Mouse (Mus musculus) liver, postnatal 0 days (tissue): ENCODE data around the gene Nsmce4a.

Source experiments
- CTCF ChIP-seq: sonication (generic); IDR thresholded peaks from 2 replicates; pipeline ENCODE4 v1.5.1; 2016; ENCODE audit warnings: antibody characterized with exemption, low read depth
- EP300 ChIP-seq: IDR thresholded peaks from 2 replicates; pipeline ENCODE4 v1.6.1; 2016; ENCODE audit warnings: antibody characterized with exemption, low read depth, mild to moderate bottlenecking

- TF ChIP-seq CTCF = no peak
- no peak for TF ChIP-seq EP300
These were observed 828 bp upstream of the Nsmce4a start for GRCm38 (mm10) chr7:130573746-130574145.
